Mouse (Mus musculus): ENCODE measurements at regions not wholly inside any gene's neighbourhood (a gene's known extent, or its start where the extent isn't known, plus 50 kb on each side); places are given as distances from the start of the nearest gene placed in this dataset.

- H3K4me3 ChIP-seq (replicated peaks in 1 of 3; ENCODE audit: low read depth in 2 of 3, low read length in 2 of 3, poor library complexity in 1 of 3) = no peak overlapping the region
- peaks cover 5 to 34% of the 10 kb centered on the region in 2 experiments for H3K4me1 ChIP-seq (ENCODE audit: control insufficient read depth in 1 of 2, insufficient read depth in 2 of 2)
- dilution Hi-C loops (cut with MboI; ENCODE audit: extremely low pct_ligation_motif_present, extremely low pct_unique_long_range_greater_than_20kb, low sequenced_read_pairs) = no loop called here
- H3K27ac ChIP-seq (ENCODE audit: insufficient read depth, low read depth) = no peak overlapping the region
- no peaks in the 10 kb centered on the region for H3K9me3 ChIP-seq (replicated peaks; ENCODE audit: low read length)
- no peaks in the 10 kb centered on the region for H3K27me3 ChIP-seq (replicated peaks)
- H3K4me2 ChIP-seq (ENCODE audit: insufficient read depth, low read depth, poor library complexity, severe bottlenecking) = no peak overlapping the region
- DNase-seq (ENCODE audit: extremely low read depth) = no peak
- H3K79me2 ChIP-seq (replicated peaks; ENCODE audit: control insufficient read depth, extremely low read depth, insufficient read depth, poor library complexity, severe bottlenecking) = no peaks in the 10 kb centered on the region
- no peak for TF ChIP-seq USF1 (IDR thresholded peaks at IDR 0.05; ENCODE audit: low read depth, low read length)
- TF ChIP-seq MYC (IDR thresholded peaks at IDR 0.05; ENCODE audit: low read depth, low read length) = no peak
- TF ChIP-seq RAD21 (IDR thresholded peaks at IDR 0.05; ENCODE audit: low read depth, low read length) = no peak
- TF ChIP-seq TBP (conservative IDR thresholded peaks at IDR 0.05; ENCODE audit: low read depth, low read length) = no peak
- no peak for TF ChIP-seq ZKSCAN1 (IDR thresholded peaks at IDR 0.05; ENCODE audit: borderline replicate concordance, low read depth, low read length)
- no peak for TF ChIP-seq EP300 (IDR thresholded peaks at IDR 0.05; ENCODE audit: low read length)
- TF ChIP-seq CTCF (conservative IDR thresholded peaks at IDR 0.05 in 1 of 2, IDR thresholded peaks at IDR 0.05 in 1 of 2; ENCODE audit: low read depth in 2 of 2, low read length in 2 of 2) = no peak
- no peak for TF ChIP-seq MXI1 (IDR thresholded peaks at IDR 0.05; ENCODE audit: low read depth, low read length)
- TF ChIP-seq IRF4 (IDR thresholded peaks at IDR 0.05; ENCODE audit: low read depth, low read length) = no peak
- TF ChIP-seq ELF1 (IDR thresholded peaks at IDR 0.05; ENCODE audit: low read depth, low read length) = no peak
- TF ChIP-seq MAZ (IDR thresholded peaks at IDR 0.05; ENCODE audit: low read depth, low read length) = no peak
- no peak for TF ChIP-seq E2F4 (IDR thresholded peaks at IDR 0.05; ENCODE audit: insufficient replicate concordance, low read depth, low read length)
- TF ChIP-seq USF2 (conservative IDR thresholded peaks at IDR 0.05; ENCODE audit: low read depth, low read length) = no peak
- TF ChIP-seq PAX5 (IDR thresholded peaks at IDR 0.05; ENCODE audit: low read length) = no peak
- in situ Hi-C loops (cut with MboI; ENCODE audit: low pct_ligation_motif_present, low pct_unique_long_range_greater_than_20kb, low sequenced_read_pairs) = loop anchor here (5.0 kb wide), 1 partner anchor 84 kb away; no protein-coding TSS in a partner anchor
- H3K9ac ChIP-seq (ENCODE audit: insufficient read depth, low read depth) = no peak overlapping the region
- H3K36me3 ChIP-seq (replicated peaks in 1 of 2; ENCODE audit: control insufficient read depth in 1 of 2, insufficient read depth in 1 of 2, low read length in 1 of 2) = no peaks in the 10 kb centered on the region
Measured at GRCm38 (mm10) chr15:38388436-38388835, 963.1 kb downstream of the 4930447A16Rik start.

DNA sequence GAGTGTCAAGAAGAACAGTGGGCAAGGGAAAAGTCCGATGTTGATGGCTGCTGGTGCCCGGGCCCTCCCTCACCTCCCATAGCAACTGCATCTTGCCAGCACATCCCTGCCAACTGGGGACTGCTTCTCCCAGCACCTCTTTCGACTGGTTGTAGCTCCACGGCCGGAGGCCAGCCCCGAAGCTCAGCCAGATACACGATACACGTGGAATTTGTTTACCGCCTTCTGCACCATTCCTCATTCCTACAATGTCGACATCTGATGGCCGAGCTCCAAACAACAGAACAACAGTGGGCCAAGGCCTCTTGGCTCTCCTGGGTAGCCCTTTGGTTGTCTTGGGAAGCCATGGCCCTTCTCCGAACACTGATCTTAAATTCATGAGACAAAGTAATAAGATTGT, 965.1 kb downstream of the 4930447A16Rik start:
- Histone ChIP-seq H3K79me2 (replicated peaks; ENCODE audit: control insufficient read depth, extremely low read depth, insufficient read depth, poor library complexity, severe bottlenecking) (no peaks in the 10 kb centered on the region), H3K4me3 (replicated peaks in 1 of 3; ENCODE audit: low read depth in 2 of 3, low read length in 2 of 3, poor library complexity in 1 of 3) (no peak overlapping the region), H3K4me1 (ENCODE audit: control insufficient read depth in 1 of 2, insufficient read depth in 2 of 2) (peaks cover 5 to 16% of the 10 kb centered on the region in 2 experiments), H3K9me3 (replicated peaks; ENCODE audit: low read length) (no peaks in the 10 kb centered on the region), H3K4me2 (ENCODE audit: insufficient read depth, low read depth, poor library complexity, severe bottlenecking) (no peak overlapping the region), H3K9ac (ENCODE audit: insufficient read depth, low read depth) (no peak overlapping the region), H3K36me3 (replicated peaks in 1 of 2; ENCODE audit: control insufficient read depth in 1 of 2, insufficient read depth in 1 of 2, low read length in 1 of 2) (no peaks in the 10 kb centered on the region), H3K27ac (ENCODE audit: insufficient read depth, low read depth) (no peak overlapping the region), H3K27me3 (replicated peaks) (no peaks in the 10 kb centered on the region)
- dilution Hi-C loops (cut with MboI; ENCODE audit: extremely low pct_ligation_motif_present, extremely low pct_unique_long_range_greater_than_20kb, low sequenced_read_pairs) = no loop called here
- no peak for DNase-seq (ENCODE audit: extremely low read depth)
- TF ChIP-seq POLR2AphosphoS2 (IDR thresholded peaks at IDR 0.05; ENCODE audit: low read depth, low read length) (no peak), RCOR1 (conservative IDR thresholded peaks at IDR 0.05; ENCODE audit: low read depth, low read length) (no peak), MXI1 (IDR thresholded peaks at IDR 0.05; ENCODE audit: low read depth, low read length) (no peak), MAFK (IDR thresholded peaks at IDR 0.05; ENCODE audit: insufficient replicate concordance, low read length) (no peak), CTCF (conservative IDR thresholded peaks at IDR 0.05 in 1 of 2, IDR thresholded peaks at IDR 0.05 in 1 of 2; ENCODE audit: low read depth in 2 of 2, low read length in 2 of 2) (no peak), MYC (IDR thresholded peaks at IDR 0.05; ENCODE audit: low read depth, low read length) (no peak), HCFC1 (IDR thresholded peaks at IDR 0.05; ENCODE audit: low read depth, low read length) (no peak), RAD21 (IDR thresholded peaks at IDR 0.05; ENCODE audit: low read depth, low read length) (no peak), MAZ (IDR thresholded peaks at IDR 0.05; ENCODE audit: low read depth, low read length) (no peak), ZNF384 (IDR thresholded peaks at IDR 0.05; ENCODE audit: low read depth, low read length) (no peak), JUND (conservative IDR thresholded peaks at IDR 0.05; ENCODE audit: low read depth, low read length) (no peak), KAT2A (IDR thresholded peaks at IDR 0.05; ENCODE audit: insufficient replicate concordance, low read length) (no peak), GABPA (IDR thresholded peaks at IDR 0.05; ENCODE audit: insufficient replicate concordance, low read depth, low read length) (no peak), ZKSCAN1 (IDR thresholded peaks at IDR 0.05; ENCODE audit: borderline replicate concordance, low read depth, low read length) (no peak), JUN (IDR thresholded peaks at IDR 0.05; ENCODE audit: insufficient read depth, low read depth, low read length) (no peak), E2F4 (IDR thresholded peaks at IDR 0.05; ENCODE audit: insufficient replicate concordance, low read depth, low read length) (no peak), MAX (IDR thresholded peaks at IDR 0.05; ENCODE audit: low read length) (no peak), ZMIZ1 (IDR thresholded peaks at IDR 0.05; ENCODE audit: low read depth, low read length) (no peak), CHD1 (IDR thresholded peaks at IDR 0.05; ENCODE audit: low read depth, low read length) (no peak), SMC3 (IDR thresholded peaks at IDR 0.05; ENCODE audit: low read depth, low read length) (no peak)
- in situ Hi-C loops (cut with MboI; ENCODE audit: low pct_ligation_motif_present, low pct_unique_long_range_greater_than_20kb, low sequenced_read_pairs) = no loop called here

Data from CH12.LX (cell line).